Mouse (Mus musculus) embryonic facial prominence, embryonic 12.5 days (tissue): Measurements from ENCODE around the gene Ate1. TPM values are rescaled to one million over a fixed set of nuclear protein-coding genes. Genes with fewer than 3 reads are reported as not detected.
A peak's percentile ranks its signal among the peaks of the same experiment; 100 is the strongest.
"Not testable (repeated sequence)": the region's sequence is repeated elsewhere in the genome, so short reads cannot be mapped to it uniquely, and the experiment has no call there.

ENCODE experiments used
- ATAC-seq: fragments of 200-750 bp; cut with Nextera tagmentation; 2 replicates; pipeline ENCODE4 v1.8.0; 2017; ENCODE audit not compliant: insufficient number of reproducible peaks, insufficient read depth, low FRiP score, low TSS enrichment
- H3K27ac ChIP-seq: fragments of 300-500 bp; sonication (generic); 2 replicates; pipeline ENCODE4 v1.5.1; 2016; ENCODE audit warnings: mild to moderate bottlenecking
- H3K27me3 ChIP-seq: fragments of 300-500 bp; sonication (generic); 2 replicates; pipeline ENCODE4 v1.6.1; 2016; ENCODE audit warnings: mild to moderate bottlenecking, moderate library complexity
- H3K36me3 ChIP-seq: fragments of 300-500 bp; sonication (generic); 2 replicates; pipeline ENCODE4 v1.6.1; 2016; ENCODE audit warnings: mild to moderate bottlenecking
- H3K4me1 ChIP-seq: fragments of 300-500 bp; sonication (generic); 2 replicates; pipeline ENCODE4 v1.6.1; 2016
- H3K4me2 ChIP-seq: fragments of 300-500 bp; sonication (generic); replicated peaks from 2 replicates; pipeline ENCODE4 v1.6.1; 2016; ENCODE audit warnings: mild to moderate bottlenecking, moderate library complexity
- H3K4me3 ChIP-seq: fragments of 300-500 bp; sonication (generic); 2 replicates; pipeline ENCODE4 v1.5.1; 2016; ENCODE audit warnings: mild to moderate bottlenecking
- H3K9ac ChIP-seq: fragments of 300-500 bp; sonication (generic); 2 replicates; pipeline ENCODE4 v1.6.1; 2016; ENCODE audit warnings: mild to moderate bottlenecking, moderate library complexity
- H3K9me3 ChIP-seq: fragments of 300-500 bp; sonication (generic); 2 replicates; pipeline ENCODE4 v1.6.1; 2016; ENCODE audit warnings: mild to moderate bottlenecking, moderate library complexity
- WGBS: fragments of 180-500 bp; shearing (Covaris S2); methylation state at CpG from one replicate; pipeline ENCODE4 v1.1.7; 2016; 5-methylcytosine and 5-hydroxymethylcytosine counted together
- polyA plus RNA-seq: library from polyadenylated mRNA; unstranded; fragments of >200 nt; fragmentation: Nextera tagmentation; extraction: Ambion mirVana; gene quantifications from 2 replicates; pipeline ENCODE4 v1.2.1, GENCODE M21; 2016

Gene Ate1
- polyA plus RNA-seq, 1 experiment from 2014 or later = 47.9 TPM

GRCm38 (mm10) chr7:130546421-130546790, 26.2 kb upstream of the Ate1 start:
- no peaks in the 10 kb centered on the region for H3K27me3 ChIP-seq
- H3K9me3 ChIP-seq = no peaks in the 10 kb centered on the region
- peaks cover 19% of the 10 kb centered on the region for H3K4me1 ChIP-seq
- peak overlapping the region; percentile 100 for H3K27ac ChIP-seq
- 6% methylated on average over 7 of the region's 7 CpGs for WGBS
- peaks cover 39% of the 10 kb centered on the region for H3K36me3 ChIP-seq
- ATAC-seq = no peak
- H3K4me2 ChIP-seq = peak overlapping the region; percentile 84
- H3K4me3 ChIP-seq = peak overlapping the region; percentile 78
- H3K9ac ChIP-seq = peak overlapping the region; percentile 90

GRCm38 (mm10) chr7:130545893-130546292, 25.7 kb upstream of the Ate1 start:
- ATAC-seq = no peak
- Histone ChIP-seq H3K36me3 (peaks cover 43% of the 10 kb centered on the region), H3K27ac (0 out of 2 replicates have a peak overlapping the region, but pooled peaks have one; percentile 100), H3K9me3 (no peaks in the 10 kb centered on the region), H3K4me3 (peak overlapping the region; percentile 78), H3K27me3 (no peaks in the 10 kb centered on the region), H3K4me2 (peak overlapping the region; percentile 84), H3K4me1 (peaks cover 19% of the 10 kb centered on the region), H3K9ac (peak overlapping the region; percentile 90)
- 47% methylated on average over 3 of the region's 3 CpGs for WGBS

GRCm38 (mm10) chr7:130545401-130545800, 25.2 kb upstream of the Ate1 start:
- WGBS = 88% methylated on average over 5 of the region's 5 CpGs
- H3K9me3 ChIP-seq = no peaks in the 10 kb centered on the region
- peaks cover 19% of the 10 kb centered on the region for H3K4me1 ChIP-seq
- H3K27ac ChIP-seq = no peak overlapping the region
- H3K27me3 ChIP-seq = no peaks in the 10 kb centered on the region
- ATAC-seq = no peak
- peak overlapping the region; percentile 84 for H3K4me2 ChIP-seq
- H3K4me3 ChIP-seq = peak overlapping the region; percentile 78
- H3K9ac ChIP-seq = no peak overlapping the region
- peaks cover 46% of the 10 kb centered on the region for H3K36me3 ChIP-seq

- H3K9ac ChIP-seq = no peak overlapping the region
- peaks cover 68% of the 10 kb centered on the region for H3K36me3 ChIP-seq
- 92% methylated on average over 4 of the region's 4 CpGs for WGBS
- H3K4me1 ChIP-seq = peaks cover 19% of the 10 kb centered on the region
- ATAC-seq = no peak
- no peak overlapping the region for H3K4me2 ChIP-seq
- no peak overlapping the region for H3K4me3 ChIP-seq
- no peak overlapping the region for H3K27ac ChIP-seq
- H3K27me3 ChIP-seq = no peaks in the 10 kb centered on the region
- no peaks in the 10 kb centered on the region for H3K9me3 ChIP-seq
Measured at GRCm38 (mm10) chr7:130543181-130543580, 23.0 kb upstream of the Ate1 start.

- Histone ChIP-seq H3K27me3 (no peaks in the 10 kb centered on the region), H3K9me3 (no peaks in the 10 kb centered on the region), H3K4me3 (no peak overlapping the region), H3K36me3 (peaks cover 91% of the 10 kb centered on the region), H3K27ac (no peak overlapping the region), H3K4me1 (peaks cover 5% of the 10 kb centered on the region; the same call in 1 of the 2 replicates), H3K4me2 (no peak overlapping the region), H3K9ac (no peak overlapping the region)
- ATAC-seq = no peak
- 93% methylated on average over 7 of the region's 7 CpGs for WGBS
Measured at GRCm38 (mm10) chr7:130540176-130540575, 20.0 kb upstream of the Ate1 start.

- Histone ChIP-seq H3K4me1 (no peaks in the 10 kb centered on the region; the same call in 1 of the 2 replicates), H3K9ac (no peak overlapping the region), H3K9me3 (no peaks in the 10 kb centered on the region), H3K27ac (no peak overlapping the region), H3K27me3 (no peaks in the 10 kb centered on the region), H3K4me3 (no peak overlapping the region), H3K4me2 (no peak overlapping the region), H3K36me3 (peaks cover 78% of the 10 kb centered on the region)
- no peak for ATAC-seq
- 92% methylated on average over 4 of the region's 4 CpGs for WGBS
Measured at GRCm38 (mm10) chr7:130537068-130537467, 16.9 kb upstream of the Ate1 start.

- 83% methylated on average over 4 of the region's 4 CpGs for WGBS
- H3K36me3 ChIP-seq = peaks cover 74% of the 10 kb centered on the region
Measured at GRCm38 (mm10) chr7:130535174-130535573, 15.0 kb upstream of the Ate1 start.

GRCm38 (mm10) chr7:130533316-130534260, 13.4 kb upstream of the Ate1 start:
- no peak for ATAC-seq
- no peaks in the 10 kb centered on the region for H3K27me3 ChIP-seq
- no peak overlapping the region for H3K4me3 ChIP-seq
- no peaks in the 10 kb centered on the region; the same call in 1 of the 2 replicates for H3K4me1 ChIP-seq
- no peak overlapping the region for H3K9ac ChIP-seq
- peaks cover 58% of the 10 kb centered on the region for H3K36me3 ChIP-seq
- 51% methylated on average over 25 of the region's 25 CpGs for WGBS
- no peaks in the 10 kb centered on the region for H3K9me3 ChIP-seq
- H3K27ac ChIP-seq = no peak overlapping the region
- H3K4me2 ChIP-seq = no peak overlapping the region

More at GRCm38 (mm10) chr7:130535174-130535573, 15.0 kb upstream of the Ate1 start:
- H3K27me3 ChIP-seq = no peaks in the 10 kb centered on the region
- H3K4me3 ChIP-seq = no peak overlapping the region
- H3K27ac ChIP-seq = no peak overlapping the region
- H3K4me2 ChIP-seq = no peak overlapping the region
- H3K4me1 ChIP-seq = no peaks in the 10 kb centered on the region; the same call in 1 of the 2 replicates
- H3K9ac ChIP-seq = no peak overlapping the region
- ATAC-seq = no peak
- H3K9me3 ChIP-seq = no peaks in the 10 kb centered on the region

GRCm38 (mm10) chr7:130531138-130531537, 11.0 kb upstream of the Ate1 start:
- H3K9ac ChIP-seq, ATAC-seq, H3K4me1 ChIP-seq, H3K4me3 ChIP-seq, H3K9me3 ChIP-seq, H3K27ac ChIP-seq, H3K27me3 ChIP-seq, H3K4me2 ChIP-seq: not testable (repeated sequence)
- WGBS = 95% methylated on average over 15 of the region's 15 CpGs
- peaks cover 37% of the 10 kb centered on the region for H3K36me3 ChIP-seq

- Histone ChIP-seq H3K4me2 (no peak overlapping the region), H3K9ac (no peak overlapping the region), H3K27ac (no peak overlapping the region), H3K4me3 (no peak overlapping the region), H3K9me3 (no peaks in the 10 kb centered on the region), H3K27me3 (no peaks in the 10 kb centered on the region), H3K4me1 (no peaks in the 10 kb centered on the region), H3K36me3 (peaks cover 14% of the 10 kb centered on the region)
- WGBS = 83% methylated on average over 9 of the region's 9 CpGs
- ATAC-seq = no peak
Measured at GRCm38 (mm10) chr7:130527306-130527705, 7.1 kb upstream of the Ate1 start.

GRCm38 (mm10) chr7:130523451-130523850, 3.3 kb upstream of the Ate1 start:
- no peak overlapping the region for H3K4me3 ChIP-seq

GRCm38 (mm10) chr7:130520812-130521422, 748 bp upstream of the Ate1 start:
- WGBS = 85% methylated on average over 14 of the region's 14 CpGs
- H3K27ac ChIP-seq = no peak overlapping the region

More at GRCm38 (mm10) chr7:130523451-130523850, 3.3 kb upstream of the Ate1 start:
- Histone ChIP-seq H3K27ac (no peak overlapping the region), H3K9me3 (no peaks in the 10 kb centered on the region), H3K36me3 (no peaks in the 10 kb centered on the region), H3K4me2 (no peak overlapping the region), H3K4me1 (peaks cover 3% of the 10 kb centered on the region), H3K27me3 (no peaks in the 10 kb centered on the region), H3K9ac (no peak overlapping the region)
- WGBS = 92% methylated on average over 8 of the region's 8 CpGs
- ATAC-seq = no peak

More at GRCm38 (mm10) chr7:130520812-130521422, 748 bp upstream of the Ate1 start:
- Histone ChIP-seq H3K9ac (no peak overlapping the region), H3K4me3 (no peak overlapping the region), H3K4me1 (peaks cover 10% of the 10 kb centered on the region), H3K9me3 (no peaks in the 10 kb centered on the region), H3K27me3 (no peaks in the 10 kb centered on the region), H3K36me3 (no peaks in the 10 kb centered on the region), H3K4me2 (no peak overlapping the region)
- ATAC-seq = no peak
